Mouse (Mus musculus) neutrophil, adult 5-6 weeks (primary cell): ENCODE data around the gene Map1s. TPM values are rescaled to one million over a fixed set of nuclear protein-coding genes. Genes with fewer than 3 reads are reported as not detected.
"Not testable (repeated sequence)": the region's sequence is repeated elsewhere in the genome, so short reads cannot be mapped to it uniquely, and the experiment has no call there.

ENCODE experiments used
- ATAC-seq: fragments of 151-379, 151-347 bp; 2 replicates; pipeline ENCODE4 v1.8.0; 2017; ENCODE audit warnings: mild to moderate bottlenecking, moderate TSS enrichment; ENCODE audit not compliant: insufficient number of reproducible peaks, poor library complexity, low FRiP score, severe bottlenecking; ENCODE audit errors: extremely low read depth
- total RNA-seq: library from RNA; stranded (forward); fragments of 200-1000 nt; gene quantifications from 2 replicates; pipeline ENCODE4 v1.2.3, GENCODE M21; 2017

Gene Map1s
- total RNA-seq, 1 experiment from 2014 or later = 11.9 TPM

DNA sequence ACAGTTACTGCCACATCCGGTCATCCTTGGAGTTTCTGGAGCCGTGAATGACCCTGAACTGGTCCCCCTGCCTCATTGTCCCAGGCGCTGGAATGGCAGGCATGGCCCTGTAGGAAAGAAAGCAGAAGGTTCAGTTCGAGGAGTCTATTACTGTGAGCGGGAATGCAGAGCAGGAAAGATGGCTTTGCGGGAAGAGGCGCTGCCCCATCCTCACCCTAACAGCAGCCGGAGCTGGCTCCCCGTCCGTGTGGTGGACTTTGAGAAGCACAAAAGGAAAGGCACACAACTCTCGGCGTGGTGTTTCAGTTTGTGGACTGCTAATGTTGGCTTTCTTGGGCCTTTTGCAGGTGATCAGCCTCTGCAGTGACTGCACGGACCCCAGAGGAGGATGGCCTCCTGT, 31.3 kb upstream of the Map1s start:
- ATAC-seq = no peak

DNA sequence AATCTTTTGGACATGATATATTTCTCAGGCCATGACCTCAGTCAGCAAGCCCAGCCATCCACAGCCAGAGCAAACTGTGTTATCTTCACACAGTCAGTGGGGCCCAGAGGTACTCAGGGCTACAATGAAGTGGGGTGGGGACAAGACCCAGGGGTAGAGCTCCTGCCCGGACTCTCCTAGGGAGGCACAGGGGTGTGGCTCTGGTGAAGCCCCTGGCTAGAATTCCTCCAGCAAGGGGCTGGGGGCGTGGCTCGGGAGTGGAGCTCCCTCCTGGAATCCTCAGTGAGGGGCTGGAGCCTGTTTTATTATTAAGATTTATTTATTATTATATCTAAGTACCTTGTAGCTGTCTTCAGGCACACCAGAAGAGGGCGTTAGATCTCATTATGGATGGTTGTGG, 29.4 kb upstream of the Map1s start:
- no peak for ATAC-seq

DNA sequence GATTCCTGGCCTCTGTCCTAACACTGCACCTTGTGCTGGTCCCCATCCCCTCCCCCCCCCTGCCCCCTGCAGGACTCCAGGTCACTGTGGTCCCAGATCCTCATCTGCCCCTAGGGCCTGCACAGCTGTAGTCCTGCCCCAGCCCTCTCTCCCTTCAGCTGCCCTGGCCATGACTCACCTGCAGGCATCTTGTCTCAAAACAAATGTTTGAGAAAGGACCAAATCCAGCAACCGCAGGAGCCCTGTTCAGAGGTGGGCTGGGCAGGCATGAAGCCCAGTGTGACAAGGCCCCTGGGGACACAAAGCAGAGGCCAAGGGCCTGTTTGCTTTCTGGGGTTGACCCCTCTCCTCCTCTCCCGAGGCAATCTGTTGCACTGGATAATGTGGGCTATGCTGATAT, 27.6 kb upstream of the Map1s start:
- ATAC-seq = no peak

DNA sequence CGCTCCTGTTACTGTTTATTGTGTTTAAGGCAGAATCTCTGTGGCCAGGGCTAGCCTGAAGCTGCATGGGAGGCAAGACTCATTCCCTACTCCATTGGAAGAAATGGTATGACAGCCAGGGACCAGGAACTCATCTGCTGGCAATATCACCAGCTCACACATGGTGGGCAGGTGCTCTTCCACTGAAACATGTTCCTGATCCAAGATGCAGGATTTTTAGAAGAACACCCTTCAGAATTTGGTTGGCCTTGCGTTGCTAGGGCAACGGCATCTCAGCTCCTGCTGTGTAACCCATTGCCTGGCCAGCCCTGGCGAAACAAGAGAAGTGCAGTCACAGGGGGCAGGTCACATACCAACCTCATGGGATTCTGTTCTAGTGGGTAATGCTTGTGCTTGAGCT, 26.2 kb upstream of the Map1s start:
- ATAC-seq = no peak

DNA sequence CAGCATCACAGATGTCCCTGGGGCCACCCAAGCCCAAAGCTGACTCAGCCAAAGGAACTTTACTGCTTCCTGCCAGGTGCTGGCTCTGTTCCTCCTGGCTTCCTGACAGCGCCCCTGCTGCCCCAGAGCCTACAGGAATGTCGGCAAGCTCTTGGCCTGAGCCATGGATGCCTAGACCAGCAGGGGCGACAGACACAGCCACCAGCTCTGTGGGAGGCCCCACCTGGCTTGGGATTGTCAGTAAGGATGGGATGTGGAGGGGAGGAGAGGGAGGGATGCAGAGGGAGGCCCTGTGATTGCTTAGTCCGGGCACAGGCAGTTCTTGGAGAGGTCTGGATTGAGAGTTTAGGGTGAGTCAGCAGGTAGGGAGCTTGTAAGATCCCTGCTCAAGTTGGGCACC, 25.6 kb upstream of the Map1s start:
- ATAC-seq = no peak

DNA sequence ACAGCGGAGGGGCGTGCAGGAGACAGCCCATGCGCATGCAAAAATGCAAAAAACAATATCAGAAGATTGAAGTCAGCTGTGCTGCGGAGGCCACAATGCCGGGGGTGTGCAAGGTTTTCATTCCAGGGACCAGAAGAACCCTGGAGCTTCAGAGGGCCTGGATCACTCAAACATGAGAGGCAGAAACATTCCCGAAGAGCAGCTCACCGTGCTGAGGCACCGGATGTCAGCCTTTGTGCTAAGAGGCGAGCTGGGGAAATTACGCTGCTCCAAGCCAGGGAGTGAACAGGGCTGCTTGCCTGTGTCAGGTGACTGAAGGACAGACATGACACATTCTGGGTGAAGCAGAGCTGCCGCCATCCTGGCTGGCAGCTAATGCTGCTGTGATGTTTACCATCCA, 25.2 kb upstream of the Map1s start:
- ATAC-seq = no peak

DNA sequence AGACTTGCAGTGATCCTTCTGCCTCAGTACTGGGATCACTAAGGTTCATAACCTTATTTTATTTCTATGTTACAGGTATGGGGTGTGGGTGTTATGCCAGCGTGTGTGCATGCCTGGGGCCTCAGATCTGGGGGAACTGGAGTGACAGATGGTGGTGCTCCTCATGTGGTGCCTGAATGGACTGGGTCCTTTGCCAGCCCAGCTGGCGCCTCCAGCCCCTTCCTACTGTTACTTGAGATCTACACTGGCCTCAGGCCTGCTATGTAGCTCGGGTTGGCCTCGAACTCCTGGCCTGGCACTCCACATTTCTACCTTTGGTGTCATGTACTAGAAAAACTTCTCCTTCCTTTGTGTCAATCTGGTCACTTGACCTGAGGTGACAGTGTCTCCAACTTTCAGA, 21.5 kb upstream of the Map1s start:
- no peak for ATAC-seq

DNA sequence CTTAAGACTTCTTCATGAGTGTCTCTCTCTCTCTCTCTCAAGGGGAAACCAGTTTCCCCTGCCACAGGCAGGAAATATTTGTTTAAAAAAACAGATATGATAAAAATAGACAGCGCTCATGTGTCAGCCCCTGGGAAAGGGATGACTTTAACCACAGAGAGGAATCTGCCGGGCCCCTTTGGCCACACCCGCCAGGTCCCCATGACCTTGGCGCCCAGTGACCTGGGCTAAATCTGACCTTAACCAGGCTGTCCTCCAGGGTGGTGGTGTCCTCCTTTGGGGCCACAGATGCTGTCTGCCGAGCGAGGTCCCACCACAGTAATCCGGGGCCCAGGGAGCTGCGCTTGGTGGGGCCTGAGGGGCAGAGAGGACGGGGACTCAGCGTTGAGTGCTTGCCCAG, 21.0 kb upstream of the Map1s start:
- ATAC-seq = no peak

DNA sequence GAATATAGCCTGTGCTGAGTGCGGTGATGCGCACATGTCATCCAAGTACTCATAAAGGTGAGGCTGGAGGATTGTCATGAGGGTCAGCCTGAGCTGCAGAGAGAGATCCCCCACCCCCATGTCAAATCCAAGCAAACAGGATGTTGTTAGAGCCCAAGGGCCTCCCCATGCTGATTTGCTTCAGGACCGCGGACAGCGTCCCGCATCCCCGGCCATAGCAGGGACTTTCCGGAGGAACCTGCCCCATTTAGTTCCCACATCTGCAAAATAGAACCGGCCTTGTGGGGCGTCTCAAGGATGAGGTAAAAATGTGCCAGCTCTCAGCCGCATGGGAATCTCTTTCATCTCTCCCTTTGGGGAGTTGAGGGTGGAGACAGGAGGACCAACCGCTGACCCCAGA, 20.1 kb upstream of the Map1s start:
- no peak; the same call in 1 of the 2 replicates for ATAC-seq

DNA sequence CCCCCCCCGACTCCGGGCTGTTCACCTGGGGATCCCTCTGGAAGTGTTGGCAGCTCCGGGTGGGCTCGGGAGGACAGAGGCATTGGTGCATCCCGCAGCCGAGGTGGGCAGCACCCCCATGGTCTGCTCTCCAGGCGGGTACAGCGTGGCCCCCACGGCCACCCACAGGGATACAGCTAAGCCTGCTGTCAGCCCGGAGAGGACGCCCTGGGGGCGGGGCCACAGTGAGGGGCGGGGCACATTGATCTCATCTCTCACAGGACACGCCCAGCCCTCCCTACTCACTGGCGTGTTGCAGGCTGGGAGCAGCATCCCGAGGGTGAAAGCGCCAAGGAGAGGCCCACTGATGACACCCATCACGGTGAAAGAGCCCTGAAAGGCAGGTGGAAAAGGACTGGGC, 18.1 kb upstream of the Map1s start:
- ATAC-seq = no peak

DNA sequence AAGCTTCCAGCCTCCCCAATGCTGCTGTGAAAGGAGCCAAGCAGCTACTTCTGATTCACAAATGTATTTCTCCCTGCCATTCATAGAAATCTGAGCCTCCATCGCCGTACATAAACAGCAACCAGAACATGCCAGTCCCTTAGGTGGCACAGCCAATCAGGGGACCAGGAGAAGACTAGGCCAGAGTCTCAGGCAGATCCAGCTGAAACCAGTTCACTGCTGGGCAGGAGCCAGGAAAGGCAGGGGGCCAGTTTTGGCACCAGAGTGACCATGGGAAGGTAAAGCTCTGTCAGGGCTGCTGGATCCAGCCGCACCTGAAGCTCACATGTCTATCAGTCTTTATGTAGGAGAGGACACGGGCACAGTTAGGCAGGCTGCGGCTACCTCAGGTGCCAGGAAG, 15.1 kb upstream of the Map1s start:
- no peak for ATAC-seq

DNA sequence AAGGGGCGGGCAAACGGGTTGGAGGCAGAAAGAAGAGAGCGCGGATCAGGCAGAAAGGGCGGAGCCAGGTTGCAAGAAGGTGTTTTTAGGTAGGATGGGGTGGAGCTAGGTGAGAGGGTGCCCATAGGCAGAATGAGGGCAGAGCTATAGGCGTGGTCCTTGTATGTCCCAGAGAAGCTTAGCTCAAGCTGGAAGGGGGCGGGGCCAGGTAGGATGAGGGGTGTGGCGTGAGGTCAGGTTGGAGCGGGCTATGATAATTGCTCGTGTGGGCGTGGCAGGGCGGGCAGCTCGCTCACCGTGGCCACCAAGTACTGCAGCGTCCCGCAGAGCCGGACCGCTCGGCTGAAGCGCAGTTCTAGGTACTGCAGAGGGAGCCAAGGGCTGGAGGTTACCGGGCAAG, 14.4 kb upstream of the Map1s start:
- no peak; the same call in 1 of the 2 replicates for ATAC-seq

DNA sequence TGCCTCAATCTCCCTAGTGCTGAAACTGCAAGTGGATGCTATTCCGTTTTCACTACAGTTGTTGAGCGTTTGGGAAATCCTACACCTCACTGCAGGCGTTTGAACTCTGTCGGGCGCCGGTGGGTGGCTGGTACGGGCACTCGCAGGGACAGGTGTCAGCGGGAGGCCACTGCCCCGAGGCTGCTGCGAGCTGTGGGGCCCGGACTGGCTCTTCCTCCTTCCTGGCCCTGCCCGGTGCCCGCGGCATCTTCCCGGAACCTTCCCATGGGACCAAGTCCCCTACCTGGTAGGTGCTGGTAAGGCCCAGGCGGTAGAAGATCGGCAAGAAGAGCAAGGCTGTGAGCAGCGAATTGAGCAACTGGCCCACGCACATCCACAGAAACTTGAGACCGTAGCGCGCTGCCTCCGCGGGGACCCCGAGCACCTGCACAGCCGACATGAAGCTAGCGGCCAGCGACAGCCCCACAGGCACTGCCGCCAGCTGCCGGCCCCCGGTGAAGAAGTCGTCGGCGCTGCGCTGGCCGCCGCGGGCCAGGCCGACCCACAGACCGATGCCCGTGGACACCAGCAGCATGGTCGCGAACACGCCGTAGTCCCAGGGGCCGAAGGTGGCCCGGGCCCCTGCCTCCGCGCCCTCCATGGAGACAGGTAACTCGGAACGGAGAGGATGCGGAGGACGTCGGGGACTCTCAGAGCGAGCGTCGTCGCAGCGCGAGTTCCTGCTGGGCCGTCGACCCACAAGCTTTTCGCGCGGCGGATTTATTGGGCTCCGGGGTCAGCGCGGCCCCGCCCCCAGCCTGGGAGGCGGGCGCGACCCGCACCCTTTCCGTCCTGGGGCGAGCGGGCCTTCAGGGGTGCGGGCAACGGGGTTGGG, 13.5 kb upstream of the Map1s start, which contains the start of gene Slc5a5:
TSS of gene Slc5a5 (minus strand) at position 736 of the 874 bp plus-strand sequence.
- no peak for ATAC-seq

DNA sequence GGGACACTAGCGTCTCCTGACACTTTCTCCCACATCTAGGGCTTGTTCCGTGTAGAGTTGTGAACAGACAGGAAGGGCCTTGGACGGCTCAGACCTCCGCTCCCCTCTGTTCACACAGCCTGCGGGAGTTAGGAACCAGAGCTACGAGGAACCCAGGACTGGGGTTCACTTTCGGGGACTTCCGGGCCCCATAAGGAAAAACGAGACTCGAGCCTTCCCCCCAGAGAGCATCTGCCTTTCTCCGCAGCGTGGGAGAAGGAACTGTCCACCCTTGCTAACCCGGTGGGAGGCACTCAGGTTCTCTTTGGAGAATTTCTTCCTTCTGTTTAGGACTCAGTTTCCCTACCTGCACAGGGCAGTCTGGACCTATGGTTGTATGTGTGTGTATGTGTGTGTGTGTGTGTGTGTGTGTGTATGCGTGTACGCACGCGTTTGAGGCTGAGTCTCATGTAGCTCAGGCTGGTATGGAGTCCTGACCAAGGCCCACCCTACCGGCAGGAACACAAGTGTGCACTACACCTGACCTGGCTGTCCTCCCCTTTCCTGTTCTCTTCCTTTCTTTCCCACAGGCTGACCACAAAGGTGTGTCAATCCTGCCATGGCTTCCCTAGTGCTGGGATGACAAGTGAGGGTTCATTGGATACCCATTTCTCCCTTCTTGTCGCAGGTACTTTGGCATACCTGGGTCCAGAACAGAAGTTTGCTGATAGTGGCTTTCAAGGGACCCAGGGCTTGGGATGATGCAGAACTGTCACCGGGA, 12.7 kb upstream of the Map1s start:
- ATAC-seq = no peak

DNA sequence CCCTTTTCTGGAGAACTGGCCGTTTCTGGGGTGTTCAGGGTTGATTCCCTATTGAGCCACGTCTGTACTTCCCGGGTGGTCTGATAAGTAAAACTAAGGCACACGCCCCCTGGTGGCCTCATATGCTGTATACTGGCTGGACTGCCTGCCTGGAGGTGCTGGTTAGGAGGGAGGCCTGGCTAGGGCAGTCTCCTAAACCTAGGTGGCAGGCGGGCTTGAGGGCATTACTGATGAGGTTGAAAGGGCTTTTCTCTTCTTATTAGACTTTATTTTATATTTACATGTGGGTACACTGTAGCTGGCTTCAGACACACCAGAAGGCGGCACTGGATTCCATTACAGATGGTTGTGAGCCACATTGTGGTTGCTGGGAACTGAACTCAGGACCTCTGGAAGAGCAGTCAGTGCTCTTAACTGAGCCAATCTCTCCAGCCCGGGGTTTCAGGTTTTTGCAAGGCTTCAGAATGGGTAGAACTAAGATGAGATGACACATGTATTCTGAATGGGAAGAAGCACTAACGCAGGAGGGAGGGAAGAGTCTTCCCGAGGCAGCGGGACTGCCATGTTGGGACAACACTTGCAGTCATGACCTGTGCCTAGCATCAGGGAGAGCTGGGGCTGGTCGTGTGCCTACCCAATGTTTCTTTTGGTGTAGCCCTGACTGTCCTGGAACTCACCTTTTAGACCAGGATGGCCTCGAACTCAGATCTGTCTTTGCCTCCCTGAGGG, 11.9 kb upstream of the Map1s start:
- no peak; the same call in 1 of the 2 replicates for ATAC-seq

DNA sequence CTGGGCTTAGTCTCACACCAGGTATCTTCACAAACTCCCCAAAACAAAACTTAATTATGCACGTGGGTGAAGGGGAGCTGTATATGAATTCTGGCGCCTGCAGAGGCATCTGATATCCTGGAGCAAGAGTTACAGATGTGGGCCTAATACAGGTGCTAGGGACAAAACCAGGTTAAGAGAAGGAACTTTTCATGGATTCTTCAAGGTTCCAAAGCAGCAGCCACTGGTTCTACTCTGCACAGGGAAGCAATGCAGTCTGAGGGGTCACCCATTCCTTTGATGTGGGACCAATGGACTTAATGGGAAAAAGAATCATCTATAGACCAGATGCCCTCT, 11.4 kb upstream of the Map1s start:
- no peak for ATAC-seq

DNA sequence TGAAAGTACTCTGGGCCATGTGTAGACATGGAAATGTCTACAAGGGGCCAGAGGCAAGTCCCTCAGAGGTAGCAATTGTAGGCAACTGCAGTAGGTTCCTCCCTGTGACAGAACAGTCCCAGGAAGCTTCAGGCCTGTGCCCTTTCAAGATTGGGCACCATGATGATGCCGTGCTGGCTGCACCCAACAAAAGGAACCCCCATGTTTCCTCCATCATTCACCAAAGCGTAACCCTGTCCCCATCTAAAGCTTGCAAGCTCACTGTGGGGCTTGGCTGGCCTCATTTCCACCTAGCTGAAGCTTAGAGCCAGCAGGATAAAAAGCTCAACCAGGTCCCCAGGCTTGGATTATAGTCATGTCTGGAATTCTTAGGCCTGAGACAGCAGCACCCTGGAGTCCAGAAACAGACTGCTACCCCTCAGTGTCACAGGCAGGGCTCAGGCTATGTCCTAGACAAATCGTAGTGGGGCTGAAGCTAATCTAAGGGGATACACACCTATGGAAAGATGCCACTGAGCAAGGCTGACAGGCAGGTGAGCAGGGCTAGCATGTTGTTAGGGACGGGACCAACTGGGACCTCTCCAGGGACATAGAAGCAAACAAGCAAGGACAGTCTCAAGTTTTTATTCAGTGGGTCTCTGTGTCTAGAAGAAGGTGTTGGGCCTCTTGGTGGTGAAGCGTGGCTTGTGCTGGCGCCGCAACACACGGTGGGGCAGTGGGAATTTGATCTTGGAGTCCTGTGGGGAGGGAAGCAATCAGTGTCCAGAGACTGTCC, 10.8 kb upstream of the Map1s start:
- ATAC-seq = no peak

DNA sequence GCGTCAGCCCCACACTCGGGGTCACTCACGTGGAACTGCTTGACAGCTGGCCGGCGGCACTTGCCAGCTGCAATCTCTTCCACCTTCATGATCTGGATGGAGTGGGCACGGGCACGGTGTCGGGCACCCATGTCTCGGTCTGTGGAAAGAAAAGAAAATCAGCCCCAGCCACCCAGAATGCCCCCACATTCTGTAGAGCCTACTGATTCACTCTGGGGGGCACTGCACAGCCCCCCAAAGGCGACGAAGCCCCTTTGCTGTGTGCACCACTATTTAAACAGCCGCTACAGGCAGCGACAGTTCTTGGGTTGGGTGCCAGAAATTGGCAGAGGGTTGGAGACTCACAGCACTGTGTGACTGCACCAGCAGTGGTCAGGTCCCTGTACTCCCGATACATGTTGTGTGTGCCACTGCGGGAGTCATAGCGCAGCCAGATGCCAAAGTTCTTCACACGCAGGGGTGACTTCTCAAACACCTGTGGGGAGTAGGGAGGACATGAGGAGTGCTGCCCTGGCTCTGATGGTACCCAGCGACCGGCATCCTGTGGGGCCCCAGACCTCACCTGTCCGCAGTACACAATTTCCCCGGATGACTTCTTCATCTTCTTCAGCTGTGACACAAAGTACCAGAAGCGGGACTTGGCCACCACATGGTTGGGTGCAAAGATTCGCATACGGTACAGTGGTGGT, 10.0 kb upstream of the Map1s start:
- not testable (repeated sequence) for ATAC-seq
